Mouse (Mus musculus): ENCODE measurements around the gene Akap6.
"Not testable (repeated sequence)": the region's sequence is repeated elsewhere in the genome, so short reads cannot be mapped to it uniquely, and the experiment has no call there.

The Akap6 gene

DNA sequence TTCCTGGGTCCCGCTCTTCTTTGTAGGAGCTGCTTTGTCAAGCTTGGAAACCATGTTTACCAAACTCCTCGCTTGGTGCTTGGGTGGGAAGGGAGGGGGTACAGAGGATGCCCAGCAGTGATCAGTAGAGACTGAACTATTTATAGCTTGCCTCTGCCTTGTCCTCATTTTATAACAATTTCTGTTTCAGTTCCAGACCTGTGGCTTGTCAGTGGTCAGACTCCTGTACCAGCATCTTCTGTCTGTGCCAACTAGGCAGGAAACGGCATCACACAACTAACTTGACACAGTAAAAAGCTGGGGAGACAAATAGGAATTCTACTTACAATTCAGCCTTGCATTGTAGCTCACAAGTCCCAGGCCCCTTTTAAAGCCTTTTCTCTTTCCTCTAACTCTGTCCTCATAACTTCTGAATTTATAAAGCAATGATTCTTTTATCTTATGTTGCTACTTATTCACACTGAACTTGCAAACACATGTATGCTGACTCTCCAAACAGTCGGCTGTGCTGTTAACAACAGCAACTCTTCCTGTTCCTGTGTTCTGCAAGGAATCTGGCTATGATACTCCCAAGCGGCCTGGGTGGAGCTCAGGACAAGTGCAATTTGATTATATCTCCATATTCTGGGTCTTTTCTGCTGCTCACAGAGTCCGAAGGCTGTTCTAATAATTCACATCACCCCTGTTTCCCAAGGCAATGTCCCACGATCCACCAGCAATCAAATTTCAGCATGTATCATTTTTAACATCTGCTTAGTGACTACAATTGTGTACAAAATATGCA, 12.9 kb downstream of the Akap6 start:
- DNase-seq (ENCODE audit: low spot score) = no peak

DNA sequence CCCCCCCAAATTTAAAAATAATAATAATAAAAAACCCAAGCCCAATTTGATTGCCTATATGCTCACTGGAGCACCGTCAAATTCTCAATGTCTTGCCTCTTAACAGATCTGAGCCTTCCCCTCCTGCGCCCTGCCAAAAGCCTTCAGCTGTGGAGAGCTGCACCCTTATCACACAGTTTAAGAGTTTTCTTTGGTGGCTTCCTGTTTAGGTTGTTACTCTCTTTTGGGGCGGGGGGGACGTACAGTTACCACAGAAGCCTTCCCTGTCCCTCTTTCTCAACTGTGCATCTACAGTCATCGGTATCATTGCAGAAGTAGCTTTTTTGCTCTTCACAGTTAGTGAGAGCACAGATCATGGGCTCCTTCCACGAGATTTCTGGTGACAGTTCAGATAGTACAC, 19.2 kb downstream of the Akap6 start:
- DNase-seq (ENCODE audit: low spot score) = no peak

DNA sequence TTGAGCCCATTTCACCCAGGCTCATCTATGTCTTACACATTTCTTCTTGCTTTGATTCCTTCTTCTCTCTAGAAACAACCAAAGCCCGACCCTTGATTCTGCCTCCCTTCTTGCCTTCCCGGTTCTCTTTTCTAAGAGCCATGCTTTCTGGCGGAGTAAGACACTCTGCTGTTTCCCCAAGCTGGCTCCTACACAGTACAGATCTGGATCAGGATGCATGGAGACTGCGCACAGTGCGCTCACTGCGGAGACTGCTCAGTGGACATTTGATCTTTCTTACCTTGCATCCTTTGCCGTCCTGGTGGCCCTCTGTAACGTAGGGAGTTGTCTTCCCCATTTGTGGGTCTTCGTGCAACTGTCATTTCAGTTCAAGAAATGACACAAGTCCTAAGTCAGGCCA, 20.0 kb downstream of the Akap6 start:
- DNase-seq (ENCODE audit: low spot score) = no peak

DNA sequence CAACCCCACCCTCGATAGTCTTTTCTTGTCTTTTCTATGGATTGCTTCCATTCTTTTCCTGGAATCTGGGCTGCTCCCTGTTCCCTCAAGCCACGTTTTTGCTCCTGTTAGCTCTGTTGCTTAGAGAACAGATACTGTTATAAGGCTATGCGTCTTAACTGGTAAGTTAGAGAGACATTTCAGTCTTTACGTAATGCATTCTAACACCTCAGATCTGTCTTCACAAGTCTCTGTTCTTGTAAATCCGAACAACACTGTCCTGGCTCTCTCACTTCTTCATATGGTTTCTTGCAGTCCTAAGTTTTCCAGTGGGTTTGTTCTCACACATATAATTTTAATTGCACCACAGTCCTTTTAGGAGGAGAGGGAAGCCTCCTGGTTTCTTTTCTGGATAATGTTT, 20.5 kb downstream of the Akap6 start:
- no peak for DNase-seq (ENCODE audit: low spot score)

DNA sequence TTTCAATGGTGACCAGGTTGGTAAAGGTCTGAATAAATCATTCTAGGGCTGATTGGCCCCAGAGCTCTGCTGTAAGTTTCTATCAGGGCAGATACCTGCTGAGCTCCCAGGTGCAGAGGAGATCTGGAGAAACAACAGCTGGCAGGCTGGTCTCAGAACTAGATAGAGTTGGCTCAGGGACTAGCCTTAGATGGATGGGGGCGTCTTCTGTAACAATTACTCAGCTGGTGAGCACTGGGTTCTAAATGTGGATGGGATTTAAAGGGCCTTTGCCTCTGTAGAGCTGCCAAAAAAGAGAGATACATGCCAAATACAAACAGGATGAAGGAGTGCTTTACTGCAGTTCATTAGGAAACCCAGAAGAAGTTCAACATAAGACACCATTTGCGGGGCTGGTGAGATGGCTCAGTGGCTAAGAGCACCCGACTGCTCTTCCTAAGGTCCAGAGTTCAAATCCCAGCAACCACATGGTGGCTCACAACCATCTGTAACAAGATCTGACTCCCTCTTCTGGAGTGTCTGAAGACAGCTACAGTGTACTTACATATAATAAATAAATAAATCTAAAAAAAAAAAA, 24.9 kb downstream of the Akap6 start:
- DNase-seq (ENCODE audit: low spot score) = not testable (repeated sequence)

DNA sequence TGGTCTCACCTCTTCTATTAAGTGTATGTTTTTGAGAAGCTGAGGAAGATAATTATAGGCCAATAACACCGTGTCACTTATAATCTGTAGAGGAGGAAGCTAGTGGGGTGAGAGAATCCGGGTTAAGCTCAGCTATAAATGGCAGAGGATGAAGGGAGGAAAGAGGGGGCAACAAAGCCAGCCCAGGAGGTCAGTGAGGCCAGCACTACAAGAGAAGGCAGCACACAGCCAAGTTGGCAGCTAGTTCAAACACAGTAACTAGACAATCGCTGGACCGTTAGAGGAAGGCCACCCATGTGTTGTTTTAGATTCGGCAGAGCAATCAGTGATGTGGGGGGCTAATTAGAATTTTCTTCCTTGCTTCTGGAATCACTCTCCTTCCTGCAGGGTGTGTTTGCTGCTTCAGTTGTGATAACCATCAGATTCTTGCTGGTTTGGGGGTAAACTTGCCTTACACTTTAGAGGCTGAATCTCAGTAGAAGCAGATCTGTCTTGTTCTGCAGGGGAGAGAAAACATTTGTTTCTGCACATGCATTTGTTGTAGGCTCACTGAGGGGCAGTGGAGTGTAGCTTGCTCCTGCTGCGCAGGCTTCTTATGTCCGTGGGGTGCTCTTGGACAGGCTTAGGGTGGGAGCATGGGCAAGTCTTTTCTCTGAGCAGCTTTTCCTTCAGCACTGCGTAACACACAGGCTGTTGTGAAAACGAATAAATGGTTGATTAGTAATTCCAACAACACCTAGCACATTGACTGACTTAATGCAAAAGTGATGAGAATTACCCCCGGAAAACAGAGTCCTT, 27.4 kb downstream of the Akap6 start:
- DNase-seq (ENCODE audit: low spot score) = peak; percentile 3

DNA sequence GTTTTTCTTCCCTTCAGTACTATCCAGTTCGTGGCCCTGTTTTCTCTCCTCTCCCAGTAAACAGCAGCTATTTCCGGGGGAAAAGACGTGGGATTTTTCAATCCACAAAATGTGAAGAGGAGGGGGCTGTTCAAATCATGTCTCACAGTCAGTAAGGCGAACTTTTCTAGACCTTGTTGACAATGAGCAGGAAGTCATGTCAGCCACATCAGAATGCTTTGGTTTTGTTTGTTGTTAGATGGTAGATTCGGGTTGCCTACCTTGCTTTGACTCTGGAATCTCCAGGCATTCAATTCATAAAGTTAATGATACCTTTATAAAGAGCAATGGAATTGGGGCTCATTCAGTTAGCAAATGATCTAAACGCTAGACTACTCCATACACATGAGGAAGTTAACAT, 30.2 kb downstream of the Akap6 start:
- DNase-seq (ENCODE audit: low spot score) = no peak

DNA sequence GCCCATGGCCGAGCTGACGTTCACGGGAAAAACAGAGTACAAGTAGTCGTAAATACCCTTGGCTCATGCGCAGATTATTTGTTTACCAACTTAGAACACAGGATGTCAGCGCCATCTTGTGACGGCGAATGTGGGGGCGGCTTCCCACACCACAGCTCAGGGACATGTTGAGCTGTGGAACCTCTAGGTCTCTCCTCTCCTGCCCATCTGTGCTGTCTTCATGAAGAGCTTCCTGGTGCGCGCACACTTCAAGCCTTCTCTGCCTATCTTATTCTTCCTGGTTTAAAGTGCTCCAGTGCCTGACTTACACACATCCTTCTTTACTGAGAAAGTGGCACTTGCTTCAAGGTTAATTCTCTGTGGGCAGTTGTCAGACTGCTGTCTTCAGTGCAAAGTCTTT, 36.0 kb downstream of the Akap6 start:
- DNase-seq (ENCODE audit: low spot score) = not testable (repeated sequence)

DNA sequence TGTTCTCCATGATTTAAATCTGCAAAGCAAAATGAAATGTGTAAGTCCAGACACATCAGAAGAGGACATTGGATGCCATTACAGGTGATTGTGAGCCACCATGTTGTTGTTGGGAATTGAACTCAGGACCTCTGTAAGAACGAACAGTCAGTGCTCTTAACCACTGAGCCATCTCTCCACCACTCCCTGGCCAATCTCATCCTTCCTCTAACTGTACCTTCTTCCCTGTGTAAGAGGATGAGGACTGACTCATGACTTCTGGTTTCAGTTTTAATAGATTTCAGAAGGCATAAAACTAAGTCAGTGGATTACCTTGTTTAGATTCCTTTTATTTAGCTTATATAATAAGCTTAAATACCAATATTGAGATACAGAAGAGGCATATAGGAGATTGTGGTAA, 38.0 kb downstream of the Akap6 start:
- no peak for DNase-seq (ENCODE audit: low spot score)

DNA sequence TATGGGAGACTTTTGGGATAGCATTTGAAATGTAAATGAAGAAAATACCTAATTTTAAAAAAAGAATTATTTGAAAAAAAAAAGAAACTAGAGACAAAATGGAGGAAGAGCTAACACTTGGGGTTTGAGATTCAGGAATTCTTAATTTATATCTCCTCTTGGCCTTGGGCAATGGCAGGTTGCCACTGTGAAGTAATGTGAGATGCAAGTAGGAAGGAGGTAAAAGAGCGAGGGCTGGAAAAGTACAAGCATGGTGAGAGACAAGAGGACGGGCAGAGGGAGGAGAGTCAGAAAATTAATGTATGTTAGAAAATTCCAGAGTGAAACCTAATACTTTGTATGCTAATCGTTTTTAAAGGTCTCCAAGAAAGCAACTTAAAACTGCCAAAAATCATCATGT, 40.1 kb downstream of the Akap6 start:
- no peak for DNase-seq (ENCODE audit: low spot score)

DNA sequence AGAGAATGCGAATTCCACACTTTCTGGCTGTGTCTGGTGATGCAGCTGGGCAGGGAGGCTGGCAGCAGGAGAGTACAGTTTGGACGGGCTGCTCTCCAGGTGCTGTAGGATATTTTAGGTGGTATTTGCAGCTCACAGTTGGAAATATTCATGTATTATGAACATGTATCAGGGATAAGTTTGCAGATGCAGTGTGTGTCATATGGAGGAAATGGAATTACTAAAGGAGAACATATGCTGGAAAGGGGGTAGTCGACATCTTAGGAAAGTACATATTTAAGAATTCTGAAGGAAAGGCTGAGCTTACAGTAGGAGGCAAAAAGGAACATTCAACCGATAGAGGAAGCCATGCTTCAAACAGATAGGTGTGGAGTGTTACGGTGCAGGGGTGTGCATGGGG, 42.6 kb downstream of the Akap6 start:
- DNase-seq (ENCODE audit: low spot score) = no peak

DNA sequence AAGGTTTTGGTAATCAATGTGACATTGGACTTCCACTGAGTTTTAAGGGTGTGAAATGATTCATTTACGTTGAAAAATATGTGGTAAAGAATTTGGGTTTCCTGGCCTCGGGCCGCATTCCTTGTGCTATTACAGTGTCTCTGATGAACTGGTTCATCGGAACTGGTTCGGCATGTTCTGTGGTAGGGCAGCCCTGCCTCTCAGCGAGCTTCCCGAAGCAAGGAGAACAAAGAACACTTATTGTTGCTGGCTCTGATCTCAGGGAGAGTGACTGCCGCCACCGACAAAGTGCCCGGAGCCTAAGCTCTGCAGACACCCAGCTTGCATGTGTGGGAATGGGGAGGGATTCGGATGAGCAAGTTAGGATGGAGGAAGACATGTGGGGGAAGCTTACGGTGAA, 50.8 kb downstream of the Akap6 start:
- no peak for DNase-seq (ENCODE audit: low spot score)

DNA sequence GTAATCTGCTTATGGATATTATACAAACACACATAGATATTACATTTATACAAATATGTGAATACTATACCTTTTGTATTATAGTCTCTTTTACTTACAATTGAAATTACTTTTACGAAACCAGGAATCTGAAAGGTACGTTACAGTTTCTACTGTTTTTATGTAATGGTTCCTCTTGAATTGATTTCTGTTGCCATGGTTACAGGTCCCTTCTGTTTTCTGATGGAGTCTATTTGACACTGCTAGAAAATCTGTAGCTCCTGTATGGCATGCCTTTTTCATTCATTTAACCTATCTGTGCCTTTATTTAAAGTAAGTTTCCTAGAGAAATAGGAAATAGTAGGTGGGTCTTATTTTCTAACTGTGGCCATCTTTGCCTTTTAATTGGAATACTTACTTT, 56.5 kb downstream of the Akap6 start:
- DNase-seq (ENCODE audit: low spot score) = no peak

DNA sequence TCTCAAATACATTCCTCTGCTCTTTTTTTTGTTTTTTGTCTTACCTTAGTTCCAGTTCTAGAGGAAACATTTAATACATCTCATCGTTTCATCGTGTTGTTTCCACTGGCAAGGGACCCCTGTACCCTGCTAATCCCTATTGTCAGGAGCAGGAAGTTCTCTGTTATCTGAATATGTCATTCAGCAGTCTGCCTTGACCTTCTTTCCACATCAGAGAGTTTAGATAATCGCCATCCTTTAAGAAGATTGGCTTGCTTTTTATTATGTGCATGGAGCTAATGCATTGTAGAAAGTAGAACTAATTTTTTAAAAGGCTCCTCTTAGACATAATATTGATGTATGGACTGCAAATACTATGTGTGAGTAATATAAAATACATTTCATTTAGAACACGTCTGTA, 58.7 kb downstream of the Akap6 start:
- DNase-seq (ENCODE audit: low spot score) = no peak

DNA sequence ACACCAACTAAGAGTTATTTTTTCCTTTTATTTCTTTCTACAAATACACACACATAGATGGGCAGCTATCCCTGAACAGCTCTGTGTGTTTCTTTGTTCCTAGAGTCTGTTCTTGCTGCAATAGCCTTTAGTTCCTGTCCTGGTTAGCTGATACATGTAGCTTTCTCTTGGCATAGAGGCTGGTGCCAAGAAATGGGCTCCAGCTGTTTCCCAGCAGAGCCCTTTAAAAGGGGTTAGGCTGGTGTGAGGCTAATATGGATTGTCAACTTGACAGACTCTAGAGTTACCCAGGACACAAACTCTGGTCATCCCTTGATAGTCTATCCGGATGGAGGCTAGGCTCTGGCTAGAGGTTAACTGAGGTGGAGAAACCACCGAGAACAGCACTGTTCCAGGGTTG, 64.9 kb downstream of the Akap6 start:
- DNase-seq (ENCODE audit: low spot score) = no peak

DNA sequence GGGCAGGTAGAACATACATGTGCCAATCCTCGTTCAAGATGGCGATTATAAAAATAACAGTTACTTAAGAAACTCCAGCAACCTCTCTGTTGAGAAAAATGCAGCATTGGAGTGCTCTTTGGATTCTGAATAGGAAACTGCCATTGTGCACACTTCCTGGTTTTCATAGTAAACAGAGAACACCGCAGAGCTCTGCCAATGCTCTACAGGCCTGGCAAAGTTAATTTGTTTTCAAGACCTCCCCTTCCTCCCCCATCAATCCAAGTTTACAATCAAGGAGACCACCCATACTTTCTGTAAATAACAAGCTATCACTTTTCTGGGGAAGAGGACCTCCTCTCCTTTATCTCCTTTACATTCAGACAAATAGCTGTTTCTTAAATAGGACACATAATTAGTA, 65.6 kb downstream of the Akap6 start:
- DNase-seq (ENCODE audit: low spot score) = no peak

DNA sequence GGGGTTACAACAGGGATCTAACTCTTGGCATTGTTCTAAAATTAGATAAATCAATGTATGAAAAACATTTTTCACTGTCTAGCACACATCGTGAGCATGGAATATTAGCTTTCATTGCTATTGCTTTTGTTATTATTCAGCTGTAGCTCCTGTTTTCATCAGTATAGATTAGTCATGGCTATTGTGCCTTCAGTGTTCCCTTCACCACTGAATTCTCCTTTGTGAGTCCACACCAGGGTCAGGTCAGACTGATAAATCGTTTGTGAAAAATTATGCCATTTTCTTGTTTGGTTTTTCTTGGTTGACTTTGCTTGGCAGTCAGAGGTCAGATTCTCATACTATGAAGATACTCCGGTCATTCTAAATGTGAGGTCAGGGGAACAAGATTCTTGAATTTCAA, 70.4 kb downstream of the Akap6 start:
- DNase-seq (ENCODE audit: low spot score) = no peak

DNA sequence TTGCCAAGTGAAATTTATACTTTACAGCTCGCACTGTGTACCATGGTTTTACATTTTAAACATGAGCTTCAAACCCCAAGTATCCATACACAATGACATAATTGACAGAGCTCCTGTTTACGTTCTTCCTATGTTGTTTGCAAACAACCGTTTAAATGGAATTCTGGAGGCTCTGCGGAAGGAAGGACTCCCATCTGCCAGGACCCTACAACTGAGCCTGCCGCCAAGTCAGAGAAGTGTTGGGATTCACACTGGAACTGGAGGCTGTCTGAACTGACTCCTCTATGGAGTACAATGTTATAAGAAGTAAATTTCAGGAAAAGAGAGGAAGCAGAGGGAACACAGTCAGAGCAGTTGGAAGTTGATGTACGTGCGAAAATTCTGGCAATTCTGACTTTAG, 72.7 kb downstream of the Akap6 start:
- no peak for DNase-seq (ENCODE audit: low spot score)

DNA sequence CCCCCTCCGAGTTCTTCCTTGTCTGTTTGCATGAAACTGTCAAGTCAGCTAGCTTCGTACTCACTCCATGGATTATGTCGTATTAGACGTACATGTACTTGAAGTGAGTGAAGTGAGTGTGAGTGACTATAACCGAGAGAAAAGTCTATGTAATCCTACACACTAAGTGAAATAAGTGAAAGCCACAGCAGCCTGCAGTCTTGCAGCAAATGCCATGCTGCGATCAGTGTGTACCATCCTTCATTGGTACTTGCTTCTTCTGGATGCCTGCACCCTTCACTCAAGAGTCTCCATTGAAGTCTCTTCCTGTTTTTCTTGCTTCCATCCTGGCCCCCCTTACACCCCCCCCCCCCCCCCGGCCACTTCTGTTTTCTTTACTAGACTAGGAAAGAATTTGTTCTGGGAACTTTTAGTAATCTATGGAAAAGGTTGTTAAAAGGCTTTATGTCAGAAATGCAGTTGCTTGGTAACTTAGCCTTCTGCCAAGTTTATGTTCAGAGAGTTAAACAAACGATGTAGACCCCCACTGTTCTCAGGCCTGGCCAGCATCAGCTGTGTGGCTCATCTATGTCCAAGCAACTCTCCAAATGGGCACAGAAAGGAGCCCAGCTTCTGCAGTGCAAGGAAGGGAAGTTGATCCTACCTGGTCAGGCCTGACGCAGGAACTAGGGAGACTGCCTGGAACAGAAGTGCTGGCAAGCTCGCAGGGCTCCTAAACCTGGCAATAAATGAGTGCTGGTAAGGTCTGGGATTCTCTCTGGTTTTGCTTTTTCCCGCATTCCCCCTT, 73.5 kb downstream of the Akap6 start:
- DNase-seq (ENCODE audit: low spot score) = no peak

DNA sequence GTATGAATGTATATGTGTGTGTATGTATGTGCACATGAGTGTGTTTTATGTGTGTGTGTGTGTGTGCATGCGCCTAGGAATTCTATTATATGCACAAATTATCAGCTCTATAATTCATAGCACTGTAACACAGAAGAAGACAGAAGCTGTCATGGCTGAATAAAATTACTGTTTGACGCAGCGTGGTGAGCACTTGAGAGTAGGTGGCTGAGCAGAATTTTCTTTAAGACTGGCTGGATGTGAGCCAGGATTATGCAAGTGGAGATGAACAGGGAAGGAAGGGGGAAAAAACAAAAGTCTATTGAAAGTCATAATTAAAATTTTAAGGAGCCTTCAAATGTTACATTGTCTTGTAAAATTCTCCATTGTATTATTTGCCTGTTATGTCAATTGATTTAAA, 74.7 kb downstream of the Akap6 start:
- no peak for DNase-seq (ENCODE audit: low spot score)

DNA sequence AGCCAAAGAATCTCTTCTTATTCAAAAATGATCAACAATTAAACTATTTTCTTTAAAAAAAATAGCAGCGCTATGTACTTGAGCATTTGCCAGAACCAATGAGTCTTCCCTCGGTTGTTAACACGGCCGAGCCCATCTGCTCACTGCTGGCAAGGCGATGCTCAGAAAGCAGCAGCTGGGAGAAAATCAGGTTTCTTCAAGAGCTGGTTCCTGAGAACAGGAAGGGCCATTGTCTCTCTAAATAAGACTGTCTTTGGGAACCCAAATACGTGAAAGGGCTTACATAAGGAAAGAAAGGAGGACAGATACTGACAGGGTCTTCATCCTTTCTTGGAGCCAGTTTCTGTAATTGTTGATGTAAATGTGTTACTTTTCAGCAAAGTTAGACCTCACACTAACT, 75.2 kb downstream of the Akap6 start:
- no peak for DNase-seq (ENCODE audit: low spot score)

DNA sequence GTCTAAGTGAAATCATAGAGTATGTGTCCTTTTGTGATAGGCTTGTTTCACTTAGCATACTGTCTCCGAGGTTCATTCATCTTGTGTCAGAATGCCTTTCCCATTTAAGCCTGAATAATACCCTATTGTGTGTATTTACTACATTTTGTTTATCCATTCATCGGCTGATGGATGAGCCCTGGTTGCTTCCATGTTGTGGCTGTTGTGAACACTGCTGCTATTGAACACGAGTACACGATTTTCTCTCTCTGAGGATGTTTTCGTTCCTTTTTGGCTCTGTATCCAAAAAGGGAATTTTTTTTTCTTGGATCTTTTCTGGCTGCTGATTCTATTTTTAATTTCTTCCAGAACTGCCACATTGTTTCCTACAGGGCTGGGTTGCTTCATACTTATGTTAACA, 81.0 kb downstream of the Akap6 start:
- DNase-seq (ENCODE audit: low spot score) = no peak

DNA sequence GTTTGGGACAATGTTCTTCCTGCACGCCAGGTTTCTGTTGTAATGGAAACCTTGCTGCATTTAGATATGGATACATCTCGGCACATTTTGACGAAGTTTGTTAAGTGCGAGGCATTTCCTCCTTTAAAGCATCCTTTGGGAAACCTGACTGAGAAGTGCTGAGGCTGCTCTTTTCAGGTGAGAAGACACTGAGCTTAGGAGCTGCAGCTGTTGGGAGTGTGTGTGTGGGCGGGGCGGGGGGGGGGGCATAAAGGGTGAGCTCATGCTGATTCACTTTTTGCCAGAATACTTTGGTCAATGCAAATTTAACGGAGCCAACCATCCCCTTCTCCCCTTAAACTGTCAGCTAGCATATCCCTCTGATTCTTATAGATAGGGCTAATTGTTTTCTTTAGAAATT, 81.9 kb downstream of the Akap6 start:
- DNase-seq (ENCODE audit: low spot score) = no peak
